Mouse (Mus musculus): ENCODE results near the gene Dennd2a.
"Not testable (repeated sequence)": the region's sequence is repeated elsewhere in the genome, so short reads cannot be mapped to it uniquely, and the experiment has no call there.

The Dennd2a gene

DNA sequence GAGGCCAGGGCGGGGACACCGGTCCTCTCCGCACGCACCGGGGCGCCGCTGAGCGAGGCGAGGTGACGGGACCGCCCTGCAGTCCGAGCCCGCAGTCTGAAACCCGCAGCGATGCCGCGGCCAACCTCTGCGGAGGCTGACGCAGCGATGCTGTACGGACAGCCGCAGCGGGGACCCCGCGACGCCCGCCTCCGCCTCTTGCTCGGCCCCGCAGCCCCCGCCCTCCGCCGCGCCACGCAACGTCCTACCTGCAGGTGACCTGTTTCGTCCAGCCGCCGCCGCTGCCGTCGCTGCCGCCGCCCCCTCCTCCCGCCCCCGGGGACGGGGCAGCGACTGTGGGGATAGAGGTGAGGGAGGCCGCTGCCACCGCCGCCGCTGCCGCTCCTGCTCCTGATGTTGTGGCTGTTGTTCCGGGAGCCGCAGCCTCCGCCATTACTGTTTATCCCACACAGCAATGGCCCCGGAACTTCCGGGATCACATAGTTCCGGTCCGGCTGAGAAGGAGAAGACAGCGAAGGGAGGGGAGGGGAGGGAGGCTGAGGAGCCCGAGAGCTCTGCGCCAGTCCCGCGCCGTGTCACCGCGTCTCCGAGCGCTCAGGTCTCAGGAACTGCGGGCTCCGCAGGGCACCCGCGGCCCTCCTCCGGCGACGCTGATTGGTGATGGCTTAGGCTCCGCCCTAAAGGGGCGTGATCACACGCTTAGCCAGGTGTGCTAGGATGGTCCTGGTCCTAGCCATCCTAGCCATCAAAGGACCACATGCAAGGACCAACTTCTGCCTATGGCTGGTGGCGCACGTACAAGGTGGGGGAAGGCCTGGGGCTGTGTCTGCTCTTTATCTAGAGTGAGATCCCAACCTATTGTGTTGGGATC, 137.6 kb downstream of the Dennd2a start, which contains the start of gene Mkrn1:
TSS of gene Mkrn1 (minus strand) at position 612 of the 871 bp plus-strand sequence.
- peak; percentile 67 to 69 for DNase-seq (ENCODE audit: low spot score in 2 of 2)

DNA sequence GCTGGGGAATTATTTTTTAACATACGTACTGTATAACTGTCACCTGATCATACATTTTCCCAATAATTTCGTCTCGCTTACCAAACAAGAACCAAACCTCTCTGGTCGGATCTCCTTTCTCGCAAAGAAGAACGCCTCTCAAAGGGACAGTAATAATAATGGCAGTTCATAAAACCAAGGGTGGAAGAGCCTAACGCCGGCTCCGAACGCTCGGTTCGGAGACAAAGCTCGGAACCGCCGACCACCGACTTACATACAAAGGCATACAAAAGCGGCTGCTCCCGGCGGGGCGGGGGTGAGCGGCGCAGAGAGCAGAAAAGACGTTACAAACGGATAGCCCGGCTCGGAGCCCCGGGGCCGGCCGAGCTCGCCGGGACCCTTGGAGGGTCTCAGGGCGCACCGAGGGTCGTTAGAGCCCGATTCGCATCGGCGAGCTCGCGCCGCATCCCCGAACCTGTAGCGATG, 138.2 kb downstream of the Dennd2a start:
- peak; percentile 24 to 58 for DNase-seq (ENCODE audit: low spot score in 2 of 2)

- DNase-seq (ENCODE audit: low spot score in 2 of 2) = not testable (repeated sequence)
Observed at GRCm38 (mm10) chr6:39416654-39417053, 141.0 kb downstream of the Dennd2a start.

DNA sequence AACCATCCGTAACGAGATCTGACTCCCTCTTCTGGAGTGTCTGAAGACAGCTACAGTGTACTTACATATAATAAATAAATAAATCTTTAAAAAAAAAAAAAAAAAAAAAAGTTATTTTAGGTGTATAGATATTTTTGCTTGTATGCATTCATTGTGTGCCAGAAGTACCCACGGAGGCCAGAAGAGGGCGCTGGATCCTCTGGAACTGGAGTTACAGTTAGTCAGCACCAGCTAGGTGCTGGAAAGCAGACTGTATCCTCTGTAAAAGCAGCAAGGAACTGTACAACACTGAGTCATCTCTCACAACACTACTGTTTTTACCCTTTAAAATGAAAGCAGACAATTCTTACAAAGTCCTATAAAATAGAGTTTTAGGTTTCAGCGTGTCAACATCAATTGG, 141.9 kb downstream of the Dennd2a start:
- DNase-seq (ENCODE audit: low spot score in 2 of 2) = peak in 1 of 2 experiments; percentile 70

- no peak for DNase-seq (ENCODE audit: low spot score in 2 of 2)
Observed at GRCm38 (mm10) chr6:39414106-39414505, 143.6 kb downstream of the Dennd2a start.
